Mouse (Mus musculus): ENCODE measurements around the gene Nppc.

- TF ChIP-seq SMC3 (IDR thresholded peaks at IDR 0.05; ENCODE audit: low read depth, low read length) (no peak), USF1 (IDR thresholded peaks at IDR 0.05; ENCODE audit: low read depth, low read length) (no peak), CTCF (IDR thresholded peaks at IDR 0.05 in 2 of 3, conservative IDR thresholded peaks at IDR 0.05 in 1 of 3; ENCODE audit: control insufficient read depth in 1 of 3, insufficient read depth in 1 of 3, low read depth in 2 of 3, low read length in 3 of 3, poor library complexity in 1 of 3, severe bottlenecking in 1 of 3) (no peak), TAL1 (IDR thresholded peaks at IDR 0.05; ENCODE audit: low read length) (no peak), POLR2AphosphoS2 (IDR thresholded peaks at IDR 0.05; ENCODE audit: low read length) (no peak), SIN3A (IDR thresholded peaks at IDR 0.05; ENCODE audit: low read length) (no peak), ZKSCAN1 (IDR thresholded peaks at IDR 0.05; ENCODE audit: low read depth, low read length) (no peak)
Observed at GRCm38 (mm10) chr1:86678667-86679066, 8.3 kb upstream of the Nppc start.
